Mouse (Mus musculus) G1E (cell line): ENCODE data around the gene 1700021F07Rik. TPM values are rescaled to one million over a fixed set of nuclear protein-coding genes. Genes with fewer than 3 reads are reported as not detected.

Experiments
- ATAC-seq: 2 replicates; pipeline ENCODE4 v1.8.0; 2016; ENCODE audit warnings: mild to moderate bottlenecking; ENCODE audit not compliant: insufficient number of reproducible peaks, poor library complexity, low FRiP score, severe bottlenecking; ENCODE audit errors: extremely low read depth
- DNase-seq: peaks from one replicate; pipeline ENCODE4 v3.0.0; 2012; ENCODE audit warnings: low spot score
- H3K27me3 ChIP-seq: 2 replicates; pipeline ENCODE4 v1.6.1; 2012; ENCODE audit warnings: mild to moderate bottlenecking, low read length, inconsistent platforms; ENCODE audit not compliant: insufficient read depth
- H3K36me3 ChIP-seq: replicated peaks from 2 replicates; pipeline ENCODE3; 2012; ENCODE audit warnings: mild to moderate bottlenecking, inconsistent platforms
- H3K4me1 ChIP-seq: 2 replicates; pipeline ENCODE4 v1.6.1; 2012; ENCODE audit warnings: low read depth, low read length, inconsistent platforms, mixed read lengths; ENCODE audit not compliant: insufficient read depth
- H3K4me3 ChIP-seq: 2 replicates; pipeline ENCODE4 v1.5.1; 2012; ENCODE audit warnings: low read depth, mild to moderate bottlenecking, inconsistent platforms, low read length, moderate library complexity, mixed read lengths
- H3K9me3 ChIP-seq: replicated peaks from 2 replicates; pipeline ENCODE4 v1.6.1; 2012; ENCODE audit warnings: inconsistent platforms
- CTCF ChIP-seq: IDR thresholded peaks from 2 replicates; pipeline ENCODE4 v1.5.1; 2012; ENCODE audit warnings: low read depth, low read length, inconsistent platforms, mixed read lengths
- GATA1 ChIP-seq: IDR thresholded peaks from 2 replicates; pipeline ENCODE4 v1.6.1; 2012; ENCODE audit warnings: borderline replicate concordance, low read length, inconsistent platforms, mixed read lengths
- GATA2 ChIP-seq: IDR thresholded peaks from 2 replicates; pipeline ENCODE4 v1.6.1; 2012; ENCODE audit warnings: low read depth, low read length, inconsistent platforms, borderline replicate concordance
- POLR2AphosphoS5 ChIP-seq: IDR thresholded peaks from 2 replicates; pipeline ENCODE4 v1.6.1; 2012; ENCODE audit warnings: low read depth, low read length, inconsistent platforms; ENCODE audit not compliant: insufficient replicate concordance
- TAL1 ChIP-seq: conservative IDR thresholded peaks from 2 replicates; pipeline ENCODE4 v1.6.1; 2012; ENCODE audit warnings: low read depth, low read length, inconsistent platforms, mixed read lengths
- polyA plus RNA-seq: library from polyadenylated mRNA; stranded (reverse); fragments of >175 nt; gene quantifications from 2 replicates; pipeline ENCODE4 v1.2.3, GENCODE M21; 2012
- total RNA-seq, 2 experiments: library from RNA; stranded (forward) in 1 of 2; stranded (reverse) in 1 of 2; fragments of 200-1000 nt in 1 of 2; fragments of >200 nt in 1 of 2; fragmentation: Nextera tagmentation in 1 of 2; gene quantifications; 2 replicates each; pipeline ENCODE4 v1.2.3; 2014 to 2017

Gene 1700021F07Rik
- total RNA-seq (2014; fragmentation: Nextera tagmentation) (not detected in 2 replicates), total RNA-seq (2017) (not detected in 2 replicates), polyA plus RNA-seq (not detected in 2 replicates)

GRCm38 (mm10) chr2:173522376-173522775 is at the start of gene 1700021F07Rik:
Gene 1700021F07Rik (plus strand): TSS chr2:173522586.
- DNase-seq, result no peak
- ATAC-seq, result no peak
- H3K9me3 ChIP-seq, result peaks cover 80% of the 10 kb centered on the region
- no peak within 1 kb of the TSS for H3K4me3 ChIP-seq
- H3K4me1 ChIP-seq, result no peaks in the 10 kb centered on the region
- no peaks in the 10 kb centered on the region for H3K36me3 ChIP-seq
- H3K27me3 ChIP-seq, result no peaks in the 10 kb centered on the region
- TF ChIP-seq GATA1 (no peak), POLR2AphosphoS5 (no peak), CTCF (no peak), GATA2 (no peak), TAL1 (no peak)

GRCm38 (mm10) chr2:173473233-173473632 is 49.2 kb upstream of the 1700021F07Rik start:
- DNase-seq, result no peak
- H3K9me3 ChIP-seq, result peaks cover 31% of the 10 kb centered on the region
- no peak for ATAC-seq
- no peaks in the 10 kb centered on the region for H3K36me3 ChIP-seq
- no peak overlapping the region for H3K4me3 ChIP-seq
- H3K4me1 ChIP-seq, result no peaks in the 10 kb centered on the region
- no peaks in the 10 kb centered on the region for H3K27me3 ChIP-seq
- TF ChIP-seq TAL1 (no peak), GATA2 (no peak), POLR2AphosphoS5 (no peak), GATA1 (no peak), CTCF (no peak)

GRCm38 (mm10) chr2:173479050-173479449 is 43.3 kb upstream of the 1700021F07Rik start:
- H3K4me3 ChIP-seq, result no peak overlapping the region
- H3K27me3 ChIP-seq, result no peaks in the 10 kb centered on the region
- H3K4me1 ChIP-seq, result no peaks in the 10 kb centered on the region
- DNase-seq, result no peak
- TF ChIP-seq GATA1 (no peak), GATA2 (no peak), TAL1 (no peak)
- ATAC-seq, result no peak
- H3K36me3 ChIP-seq, result no peaks in the 10 kb centered on the region
- peaks cover 34% of the 10 kb centered on the region for H3K9me3 ChIP-seq

GRCm38 (mm10) chr2:173484486-173484885 is 37.9 kb upstream of the 1700021F07Rik start:
- H3K36me3 ChIP-seq, result no peaks in the 10 kb centered on the region
- TF ChIP-seq TAL1 (no peak), GATA2 (no peak), POLR2AphosphoS5 (no peak), GATA1 (no peak), CTCF (no peak)
- no peaks in the 10 kb centered on the region for H3K27me3 ChIP-seq
- H3K4me3 ChIP-seq, result no peak overlapping the region
- no peak for ATAC-seq
- no peak for DNase-seq
- H3K4me1 ChIP-seq, result no peaks in the 10 kb centered on the region
- H3K9me3 ChIP-seq, result peaks cover 52% of the 10 kb centered on the region

- DNase-seq, result no peak
- H3K9me3 ChIP-seq, result peaks cover 65% of the 10 kb centered on the region
- H3K4me1 ChIP-seq, result no peaks in the 10 kb centered on the region
- TF ChIP-seq CTCF (no peak), GATA2 (no peak), GATA1 (no peak), TAL1 (no peak), POLR2AphosphoS5 (no peak)
- H3K4me3 ChIP-seq, result no peak overlapping the region
- H3K27me3 ChIP-seq, result no peaks in the 10 kb centered on the region
- H3K36me3 ChIP-seq, result no peaks in the 10 kb centered on the region
- no peak for ATAC-seq
These were observed 22.8 kb upstream of the 1700021F07Rik start for GRCm38 (mm10) chr2:173499612-173500011.

GRCm38 (mm10) chr2:173513977-173514376 is 8.4 kb upstream of the 1700021F07Rik start:
- Histone ChIP-seq H3K4me1 (no peaks in the 10 kb centered on the region), H3K4me3 (no peak overlapping the region), H3K36me3 (no peaks in the 10 kb centered on the region), H3K9me3 (peaks cover 71% of the 10 kb centered on the region), H3K27me3 (no peaks in the 10 kb centered on the region)
- no peak for ATAC-seq
- TF ChIP-seq GATA1 (no peak), TAL1 (no peak), CTCF (no peak), POLR2AphosphoS5 (no peak), GATA2 (no peak)
- no peak for DNase-seq

GRCm38 (mm10) chr2:173515186-173515585 is 7.2 kb upstream of the 1700021F07Rik start:
- ATAC-seq (no peak), DNase-seq (no peak)
- Histone ChIP-seq H3K27me3 (no peaks in the 10 kb centered on the region), H3K36me3 (no peaks in the 10 kb centered on the region), H3K4me3 (no peak overlapping the region), H3K9me3 (peaks cover 72% of the 10 kb centered on the region), H3K4me1 (no peaks in the 10 kb centered on the region)
- TF ChIP-seq CTCF (no peak), TAL1 (no peak), POLR2AphosphoS5 (no peak), GATA1 (no peak), GATA2 (no peak)
